Mouse (Mus musculus): ENCODE results near the gene Yrdc. TPM values are rescaled to one million over a fixed set of nuclear protein-coding genes. Genes with fewer than 3 reads are reported as not detected.
A peak's percentile ranks its signal among the peaks of the same experiment; 100 is the strongest.

Yrdc gene
- 10 to 100 TPM in 1 of 2 experiments, 1 to 10 TPM in 1; 9.4 to 11.4 TPM for total RNA-seq (2021)
- long read RNA-seq, experiment 1, transcript Yrdc-201 (5 exons, 1,634 nt) = major isoform, 22 of 29 reads
- long read RNA-seq, experiment 1, partial matches to known transcripts = 0 of 29 reads
- long read RNA-seq, experiment 1, other reads (novel, unspliced or antisense) = 5 of 29 reads
- long read RNA-seq, experiment 2, transcript Yrdc-201 (5 exons, 1,634 nt) = major isoform, 21 of 29 reads
- long read RNA-seq, experiment 2, partial matches to known transcripts = 0 of 29 reads
- long read RNA-seq, experiment 2, other reads (novel, unspliced or antisense) = 8 of 29 reads

- Histone ChIP-seq H3K4me3 (peak within 1 kb of the TSS; percentile 96), H3K27ac (peak within 1 kb of the TSS; percentile 94)
- peak; percentile 96 for DNase-seq
- intact Hi-C loops (cut with DNase I) = loop anchor here (10.0 kb wide), 1 partner anchor 234 kb away; the partner anchor contains the start of gene Meaf6
- peak; percentile 55 for TF ChIP-seq CTCF (IDR thresholded peaks at IDR 0.05)
Observed at GRCm38 (mm10) chr4:124850261-124850913, at the start of gene Yrdc. Gene Yrdc, plus strand, starts transcription at chr4:124850679.

GRCm38 (mm10) chr4:124801552-124802308 lies 48.7 kb upstream of the Yrdc start, which contains the start of gene Mtf1:
Gene Mtf1, plus strand, starts transcription at chr4:124802104.
- Histone ChIP-seq H3K4me3 (peak within 1 kb of the TSS; percentile 100), H3K27ac (peak within 1 kb of the TSS; percentile 94)
- peak; percentile 92 for DNase-seq
- intact Hi-C loops (cut with DNase I) = loop anchor here (1.0 kb wide), 2 partner anchors 46 to 87 kb away; partner anchors contain the start of gene Sf3a3
- peak; percentile 97 for TF ChIP-seq CTCF (IDR thresholded peaks at IDR 0.05)

DNA sequence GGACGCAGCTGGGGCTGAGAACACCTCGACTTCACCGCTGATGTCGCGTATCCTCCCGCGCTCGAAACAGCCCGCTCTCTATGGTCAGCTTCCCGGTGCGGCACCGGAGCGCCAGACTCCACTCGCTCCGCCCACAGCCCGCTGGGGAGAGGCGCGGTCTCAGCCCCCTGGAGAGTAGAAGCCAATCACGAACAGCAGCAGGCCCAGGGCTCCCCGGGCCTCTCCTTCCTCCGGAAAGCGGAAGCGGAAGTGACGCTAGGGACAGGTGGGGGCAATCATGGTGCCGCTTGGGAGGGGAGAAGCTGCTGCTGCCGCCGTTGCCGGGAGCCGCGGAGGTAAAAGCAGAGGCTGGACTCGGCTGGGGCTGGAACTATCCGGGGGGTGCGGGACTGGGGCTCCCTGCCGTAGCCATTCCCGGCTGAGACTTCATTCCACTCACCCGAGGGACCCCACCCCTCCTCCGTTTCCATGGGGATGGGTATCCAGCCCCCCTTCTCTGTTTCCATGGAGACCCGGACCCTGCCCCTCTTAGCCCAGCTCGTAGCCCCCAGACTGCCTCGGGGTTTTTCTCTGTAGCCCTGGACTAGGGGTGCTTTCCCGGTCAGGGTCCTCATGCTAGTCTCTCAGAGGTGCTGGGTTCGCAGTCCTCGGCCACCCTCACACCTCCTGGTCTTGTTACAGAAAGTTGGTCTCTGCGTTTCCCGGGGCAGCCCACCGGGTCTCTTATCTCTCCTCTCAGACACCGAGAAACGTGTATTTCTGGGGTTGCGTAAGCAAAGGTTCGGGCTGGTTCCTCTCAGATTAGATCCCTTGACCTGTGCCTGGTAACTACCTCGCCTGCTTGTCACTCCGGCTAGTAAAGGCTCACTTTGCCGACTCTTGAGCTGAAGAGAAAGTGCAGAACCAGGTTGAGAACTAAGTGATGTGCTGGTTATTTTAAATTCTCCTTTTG lies 47.9 kb upstream of the Yrdc start:
- TF ChIP-seq CTCF (IDR thresholded peaks at IDR 0.05) = no peak
- peak; percentile 99 for DNase-seq
- H3K27ac ChIP-seq = peak overlapping the region; percentile 94
- intact Hi-C loops (cut with DNase I) = loop anchor here (1.0 kb wide), 2 partner anchors 45 to 88 kb away; partner anchors contain the start of gene Sf3a3
- peak overlapping the region; percentile 100 for H3K4me3 ChIP-seq

DNA sequence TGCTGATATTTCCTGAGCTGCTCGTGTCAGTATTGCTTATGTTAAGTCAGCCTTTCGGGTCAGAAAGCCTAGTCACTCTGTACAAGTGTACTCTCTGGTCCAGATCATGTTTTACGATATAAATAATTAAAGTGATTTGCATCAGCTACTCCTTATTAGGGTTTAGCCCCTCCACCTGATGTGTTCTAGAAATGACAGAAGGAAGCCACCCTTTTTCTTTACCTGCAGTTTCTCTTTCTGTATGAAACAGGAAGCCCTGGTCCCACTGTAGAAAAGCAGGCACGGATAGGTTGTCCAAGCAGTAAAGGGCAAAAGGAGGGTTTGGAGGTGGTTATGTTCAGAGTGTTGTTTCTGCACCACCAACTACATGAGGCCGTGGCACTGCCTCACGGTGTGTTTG lies 47.1 kb upstream of the Yrdc start:
- no peak for TF ChIP-seq CTCF (IDR thresholded peaks at IDR 0.05)
- intact Hi-C loops (cut with DNase I) = no loop called here
- no peak for DNase-seq
- Histone ChIP-seq H3K27ac (no peak overlapping the region), H3K4me3 (peak overlapping the region; percentile 100)

DNA sequence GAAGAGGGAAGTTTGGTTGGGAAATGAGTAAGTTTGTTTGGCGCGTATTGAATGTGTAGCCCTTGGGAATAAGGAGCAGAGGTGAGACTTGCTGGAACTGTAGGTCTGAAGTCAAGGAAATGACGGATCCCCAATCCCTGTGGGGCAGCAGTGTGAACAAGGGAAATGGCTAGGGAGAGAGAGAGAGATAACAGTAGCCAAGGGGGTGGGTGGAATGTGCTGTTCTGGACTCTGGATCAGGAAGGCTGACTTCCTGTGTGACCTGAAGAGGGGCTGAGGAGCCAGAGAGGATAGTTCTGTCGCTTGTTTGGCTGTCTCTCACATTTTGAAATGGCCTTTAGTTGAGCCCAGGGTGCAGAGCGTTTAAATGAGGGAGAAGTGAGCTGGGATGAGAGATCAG lies 42.0 kb upstream of the Yrdc start:
- intact Hi-C loops (cut with DNase I) = no loop called here
- TF ChIP-seq CTCF (IDR thresholded peaks at IDR 0.05) = no peak
- Histone ChIP-seq H3K27ac (peak overlapping the region; percentile 28; the same call in 1 of the 2 replicates), H3K4me3 (no peak overlapping the region)
- no peak for DNase-seq

DNA sequence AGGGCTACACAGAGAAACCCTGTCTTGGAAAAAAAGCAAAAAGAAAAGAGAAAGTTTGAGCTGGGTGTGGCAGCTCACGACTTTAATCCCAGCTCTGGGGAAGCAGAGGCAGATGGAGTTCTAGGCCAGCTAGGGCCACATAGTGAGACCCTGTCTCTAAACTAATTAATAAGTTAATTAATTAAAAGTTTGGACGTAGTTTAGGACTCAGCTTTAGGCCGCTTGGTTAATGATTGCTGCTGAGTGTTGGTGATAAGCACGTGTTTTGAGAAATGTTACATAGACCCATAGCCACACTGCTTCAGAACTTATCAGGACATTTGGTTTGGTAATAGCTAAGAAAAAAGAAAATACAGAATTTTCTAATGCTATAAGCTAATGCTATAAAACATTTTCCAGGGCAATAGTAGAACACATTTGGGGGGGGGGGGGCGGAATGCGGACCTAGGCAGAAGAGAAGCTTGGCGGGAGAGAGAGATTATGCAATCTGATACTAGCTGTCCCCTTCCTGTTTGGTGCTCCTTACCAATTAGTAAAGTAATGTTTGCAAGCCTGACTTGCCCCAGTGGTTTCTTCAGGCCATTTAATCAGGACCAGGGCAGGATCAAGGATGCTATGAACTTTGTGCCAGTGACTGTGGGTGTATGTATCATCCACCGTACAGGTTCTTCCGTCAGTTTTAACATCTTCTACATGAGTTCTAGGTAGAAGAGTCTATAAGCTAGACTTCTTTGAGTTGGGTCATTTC lies 41.2 kb upstream of the Yrdc start:
- no peak for TF ChIP-seq CTCF (IDR thresholded peaks at IDR 0.05)
- no peak for DNase-seq
- Histone ChIP-seq H3K27ac (peak overlapping the region; percentile 28; the same call in 1 of the 2 replicates), H3K4me3 (no peak overlapping the region)
- intact Hi-C loops (cut with DNase I) = no loop called here

- no peak for TF ChIP-seq CTCF (IDR thresholded peaks at IDR 0.05)
- DNase-seq = no peak
- Histone ChIP-seq H3K27ac (no peak overlapping the region), H3K4me3 (no peak overlapping the region)
- intact Hi-C loops (cut with DNase I) = no loop called here
Observed at GRCm38 (mm10) chr4:124810056-124810455, 40.4 kb upstream of the Yrdc start.

DNA sequence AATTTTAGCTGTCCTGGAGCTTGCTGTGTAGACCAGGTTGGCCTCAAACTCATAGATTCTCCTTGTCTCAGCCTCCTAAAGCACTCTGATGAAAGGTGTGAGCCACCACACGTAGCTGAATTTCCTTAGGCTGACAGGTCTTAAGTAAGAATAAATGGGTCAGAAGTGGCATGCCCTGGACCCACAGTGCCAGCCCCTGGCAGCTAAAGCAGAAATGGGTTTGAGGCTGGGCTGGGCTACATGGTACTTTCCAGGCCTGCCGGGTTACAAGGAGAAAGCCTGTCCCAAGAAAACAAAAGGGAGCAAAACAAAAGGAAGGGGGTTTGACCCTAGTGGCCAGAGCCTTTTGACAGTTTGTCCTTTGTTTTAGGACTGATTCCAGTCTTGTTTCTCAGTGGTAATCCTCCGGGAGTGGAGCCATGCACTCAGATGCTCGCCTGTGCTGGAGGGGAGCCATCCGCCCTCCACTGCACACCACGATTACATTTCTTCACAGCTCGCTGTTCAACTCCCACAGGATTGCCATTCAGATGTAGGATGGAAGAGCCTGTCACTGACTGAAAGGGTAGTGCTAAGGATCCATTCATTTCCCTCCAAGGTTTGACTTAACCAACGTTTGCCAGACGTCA lies 39.0 kb upstream of the Yrdc start:
- H3K27ac ChIP-seq = no peak overlapping the region
- intact Hi-C loops (cut with DNase I) = no loop called here
- no peak for TF ChIP-seq CTCF (IDR thresholded peaks at IDR 0.05)
- no peak overlapping the region for H3K4me3 ChIP-seq
- DNase-seq = no peak

DNA sequence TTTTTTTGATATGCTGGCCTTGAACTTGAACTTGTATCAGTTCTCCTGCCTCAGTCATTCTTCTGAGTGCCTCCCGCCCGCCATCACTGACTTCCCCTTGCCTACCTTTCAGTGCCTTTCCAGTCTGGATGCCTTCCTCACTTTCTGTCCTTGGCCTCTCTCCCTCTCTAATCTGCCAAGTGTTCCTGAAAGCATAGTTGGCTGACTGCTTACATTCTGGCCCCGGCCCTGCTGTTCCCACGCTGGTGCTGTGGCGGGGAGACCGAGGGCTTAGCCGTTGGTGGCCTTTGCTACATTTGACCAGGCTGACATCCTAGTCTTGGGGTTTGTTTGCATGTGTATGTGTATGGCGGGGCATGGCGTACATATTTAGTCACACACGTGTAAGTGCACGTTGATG lies 34.6 kb upstream of the Yrdc start:
- TF ChIP-seq CTCF (IDR thresholded peaks at IDR 0.05) = no peak
- peak; percentile 34 for DNase-seq
- Histone ChIP-seq H3K4me3 (no peak overlapping the region), H3K27ac (no peak overlapping the region)
- intact Hi-C loops (cut with DNase I) = no loop called here

DNA sequence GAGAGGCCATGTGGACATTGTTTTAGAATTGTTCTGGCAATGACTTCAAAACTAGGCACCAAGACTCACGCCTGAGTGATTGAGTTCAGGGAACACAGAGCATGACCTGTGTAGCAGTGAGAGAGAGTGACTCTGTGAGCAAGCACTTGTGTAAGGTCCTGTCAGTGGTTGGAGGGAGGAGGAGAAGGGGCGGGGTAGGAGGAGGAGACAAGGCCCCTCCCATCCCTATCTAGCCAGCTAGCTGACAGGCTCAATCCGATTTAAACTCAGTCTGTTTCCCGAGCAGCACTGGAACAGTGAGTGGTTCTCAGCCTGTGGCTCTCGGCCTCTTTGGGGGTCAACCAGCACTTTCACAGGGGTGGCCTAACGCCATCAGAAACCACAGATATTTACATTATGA lies 32.7 kb upstream of the Yrdc start:
- intact Hi-C loops (cut with DNase I) = no loop called here
- no peak for TF ChIP-seq CTCF (IDR thresholded peaks at IDR 0.05)
- Histone ChIP-seq H3K4me3 (no peak overlapping the region), H3K27ac (no peak overlapping the region)
- no peak for DNase-seq

- no peak for TF ChIP-seq CTCF (IDR thresholded peaks at IDR 0.05)
- DNase-seq = no peak
- H3K27ac ChIP-seq = no peak overlapping the region
- intact Hi-C loops (cut with DNase I) = no loop called here
- H3K4me3 ChIP-seq = no peak overlapping the region
Observed at GRCm38 (mm10) chr4:124818832-124819231, 31.6 kb upstream of the Yrdc start.

All from gastrocnemius, adult 2 months (tissue).